Mouse (Mus musculus) ES-Bruce4 (cell line): ENCODE data around the gene Mmp14. TPM values are rescaled to one million over a fixed set of nuclear protein-coding genes. Genes with fewer than 3 reads are reported as not detected.

Experiments
- H3K27ac ChIP-seq: 2 replicates; pipeline ENCODE4 v1.5.1; 2012; ENCODE audit warnings: low read length, inconsistent platforms; ENCODE audit not compliant: insufficient read depth
- H3K27me3 ChIP-seq: 2 replicates; pipeline ENCODE4 v1.6.1; 2012; ENCODE audit warnings: mild to moderate bottlenecking, low read length, inconsistent platforms; ENCODE audit not compliant: control insufficient read depth, poor library complexity, insufficient read depth, severe bottlenecking
- H3K36me3 ChIP-seq: 2 replicates; pipeline ENCODE4 v1.6.1; 2012; ENCODE audit warnings: inconsistent platforms, mild to moderate bottlenecking, low read length, moderate library complexity; ENCODE audit not compliant: control insufficient read depth, poor library complexity, insufficient read depth, severe bottlenecking
- H3K4me1 ChIP-seq: one replicate; pipeline ENCODE4 v1.8.1; 2011; ENCODE audit warnings: low read length; ENCODE audit not compliant: control insufficient read depth, insufficient read depth
- H3K4me3 ChIP-seq: 2 replicates; pipeline ENCODE4 v1.5.1; 2011; ENCODE audit warnings: low read depth, mild to moderate bottlenecking, low read length
- H3K9ac ChIP-seq: 2 replicates; pipeline ENCODE4 v1.6.1; 2012; ENCODE audit warnings: low read depth, mild to moderate bottlenecking, inconsistent platforms; ENCODE audit not compliant: poor library complexity, severe bottlenecking
- H3K9me3 ChIP-seq: replicated peaks from 2 replicates; pipeline ENCODE4 v1.6.1; 2012; ENCODE audit warnings: mild to moderate bottlenecking, low read length, inconsistent platforms; ENCODE audit not compliant: control insufficient read depth, poor library complexity, insufficient read depth, severe bottlenecking
- CTCF ChIP-seq: IDR thresholded peaks from one replicate; pipeline ENCODE4 v1.8.1; 2011; ENCODE audit warnings: low read depth, low read length
- EP300 ChIP-seq: IDR thresholded peaks from 2 replicates; pipeline ENCODE4 v1.6.1; 2011; ENCODE audit warnings: low read depth, low read length; ENCODE audit not compliant: insufficient read depth
- POLR2A ChIP-seq: IDR thresholded peaks from one replicate; pipeline ENCODE4 v1.8.1; 2011; ENCODE audit warnings: low read length; ENCODE audit not compliant: insufficient read depth
- polyA plus RNA-seq: library from polyadenylated mRNA; stranded (reverse); fragments of >200 nt; gene quantifications from 2 replicates; pipeline ENCODE4 v1.2.4, GENCODE M21; 2011; ENCODE audit warnings: low read depth; ENCODE audit not compliant: missing spikeins, insufficient read depth, insufficient read length

Mmp14 gene
- polyA plus RNA-seq, 1 experiment, result 50.4 TPM

GRCm38 (mm10) chr14:54430406-54431145 is 836 bp upstream of the Mmp14 start:
- H3K27me3 ChIP-seq, result no peaks in the 10 kb centered on the region
- no peaks in the 10 kb centered on the region for H3K9me3 ChIP-seq
- TF ChIP-seq CTCF, result no peak
- no peak for TF ChIP-seq EP300
- no peak for TF ChIP-seq POLR2A
- H3K4me3 ChIP-seq, result peak overlapping the region; percentile 65
- H3K4me1 ChIP-seq, result peaks cover 2% of the 10 kb centered on the region
- H3K9ac ChIP-seq, result peak overlapping the region; percentile 94
- H3K27ac ChIP-seq, result no peak overlapping the region
- H3K36me3 ChIP-seq, result peaks cover 9% of the 10 kb centered on the region

- Histone ChIP-seq H3K27ac (no peak overlapping the region), H3K9ac (peak overlapping the region; percentile 94), H3K9me3 (no peaks in the 10 kb centered on the region), H3K4me3 (peak overlapping the region; percentile 65), H3K36me3 (peaks cover 9% of the 10 kb centered on the region), H3K27me3 (no peaks in the 10 kb centered on the region), H3K4me1 (peaks cover 2% of the 10 kb centered on the region)
- no peak for TF ChIP-seq EP300
- TF ChIP-seq CTCF, result no peak
- no peak for TF ChIP-seq POLR2A
Observed at GRCm38 (mm10) chr14:54432078-54432836, 845 bp downstream of the Mmp14 start.

GRCm38 (mm10) chr14:54432837-54433830 is 1.7 kb downstream of the Mmp14 start:
- no peaks in the 10 kb centered on the region for H3K27me3 ChIP-seq
- peaks cover 9% of the 10 kb centered on the region for H3K36me3 ChIP-seq
- TF ChIP-seq EP300 (no peak), CTCF (no peak), POLR2A (no peak)
- H3K27ac ChIP-seq, result peak overlapping the region; percentile 5; the same call in 1 of the 2 replicates
- H3K9me3 ChIP-seq, result no peaks in the 10 kb centered on the region
- peak overlapping the region; percentile 65 for H3K4me3 ChIP-seq
- peak overlapping the region; percentile 94 for H3K9ac ChIP-seq
- H3K4me1 ChIP-seq, result peaks cover 2% of the 10 kb centered on the region

GRCm38 (mm10) chr14:54433941-54434531 is 2.6 kb downstream of the Mmp14 start:
- Histone ChIP-seq H3K4me3 (no peak overlapping the region), H3K9me3 (no peaks in the 10 kb centered on the region), H3K4me1 (peaks cover 2% of the 10 kb centered on the region), H3K27ac (0 out of 2 replicates have a peak overlapping the region, but pooled peaks have one; percentile 20), H3K9ac (peak overlapping the region; percentile 94), H3K36me3 (peaks cover 9% of the 10 kb centered on the region), H3K27me3 (no peaks in the 10 kb centered on the region)
- TF ChIP-seq EP300, result 0 out of 2 replicates have a peak, but pooled peaks have one; percentile 16
- no peak for TF ChIP-seq CTCF
- no peak for TF ChIP-seq POLR2A

GRCm38 (mm10) chr14:54435194-54435918 is 3.9 kb downstream of the Mmp14 start:
- Histone ChIP-seq H3K36me3 (no peaks in the 10 kb centered on the region), H3K4me3 (no peak overlapping the region), H3K27me3 (no peaks in the 10 kb centered on the region), H3K9me3 (no peaks in the 10 kb centered on the region), H3K4me1 (peaks cover 2% of the 10 kb centered on the region), H3K27ac (no peak overlapping the region), H3K9ac (no peak overlapping the region)
- TF ChIP-seq POLR2A, result no peak
- no peak for TF ChIP-seq CTCF
- TF ChIP-seq EP300, result no peak
